Mouse (Mus musculus): ENCODE results near the gene Kcnk7.

DNA sequence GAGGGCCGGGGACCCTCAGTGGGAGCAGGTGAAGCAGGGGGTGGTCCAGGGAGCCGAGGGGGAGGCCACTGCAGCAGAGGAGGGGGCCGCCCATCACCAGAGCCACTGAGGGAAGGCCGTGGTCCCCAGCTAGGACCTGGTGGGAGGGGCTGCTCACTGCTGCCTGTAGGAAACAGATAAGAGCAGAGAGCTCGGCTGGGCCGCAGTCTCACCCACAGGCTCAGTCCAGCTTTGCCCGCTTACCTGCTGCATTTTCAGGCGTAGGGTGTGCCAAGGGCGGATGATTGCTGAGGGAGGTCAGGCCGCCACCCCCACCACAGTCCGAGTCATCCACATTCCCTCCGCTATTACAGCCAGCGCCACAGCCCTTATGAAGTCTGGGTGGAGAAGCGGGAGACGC, 38.7 kb upstream of the Kcnk7 start:
- TF ChIP-seq POLR2A (IDR thresholded peaks at IDR 0.05; ENCODE audit: borderline replicate concordance, extremely low read depth, low read depth, low read length) (no peak), CTCF (IDR thresholded peaks at IDR 0.05; ENCODE audit: insufficient read depth, low read length) (no peak)

All from lung, adult 2 months (tissue).